Mouse (Mus musculus): ENCODE data around the gene Xpo5. TPM values are rescaled to one million over a fixed set of nuclear protein-coding genes. Genes with fewer than 3 reads are reported as not detected.
A peak's percentile ranks its signal among the peaks of the same experiment; 100 is the strongest.

The Xpo5 gene
- polyA plus RNA-seq, 1 experiment from 2014 or later = 43.4 TPM

DNA sequence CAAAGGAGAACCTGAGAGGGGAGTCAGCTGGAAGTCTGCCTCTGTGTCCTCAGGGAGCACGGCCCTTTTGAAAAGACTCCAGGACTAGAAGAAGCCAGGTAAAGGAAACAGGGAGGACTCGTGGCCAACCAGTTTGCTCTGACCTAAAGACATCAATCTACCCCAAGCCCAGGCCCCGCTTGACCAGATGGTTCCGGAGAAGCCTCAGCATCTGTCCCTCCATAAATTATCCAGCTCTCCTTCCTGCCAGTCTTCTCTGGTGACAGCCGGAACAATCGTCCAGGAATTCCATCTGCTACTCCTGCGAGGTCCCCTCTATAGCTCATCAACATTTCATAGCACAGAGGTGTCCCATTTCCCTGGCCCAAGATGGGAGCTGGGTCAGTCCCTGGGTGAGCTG is 82.1 kb downstream of the Xpo5 start:
- H3K9ac ChIP-seq = no peak overlapping the region
- no peaks in the 10 kb centered on the region for H3K9me3 ChIP-seq (ENCODE audit: control insufficient read depth, low read length)
- no peaks in the 10 kb centered on the region; the same call in 1 of the 2 replicates for H3K36me3 ChIP-seq (replicated peaks; ENCODE audit: control insufficient read depth, insufficient read depth)
- H3K4me3 ChIP-seq (replicated peaks; ENCODE audit: low read length) = no peak overlapping the region
- no peaks in the 10 kb centered on the region for H3K27me3 ChIP-seq (ENCODE audit: control insufficient read depth, insufficient read depth, low read length)
- DNase-seq (ENCODE audit: low spot score) (no peak), ATAC-seq (ENCODE audit: low FRiP score) (no peak)
- no peak overlapping the region for H3K4me2 ChIP-seq (replicated peaks)
- H3K4me1 ChIP-seq (replicated peaks; ENCODE audit: control insufficient read depth, insufficient read depth, low read length) = peaks cover 12% of the 10 kb centered on the region
- WGBS = 43% methylated on average over 7 of the region's 7 CpGs
- H3K27ac ChIP-seq = no peak overlapping the region

DNA sequence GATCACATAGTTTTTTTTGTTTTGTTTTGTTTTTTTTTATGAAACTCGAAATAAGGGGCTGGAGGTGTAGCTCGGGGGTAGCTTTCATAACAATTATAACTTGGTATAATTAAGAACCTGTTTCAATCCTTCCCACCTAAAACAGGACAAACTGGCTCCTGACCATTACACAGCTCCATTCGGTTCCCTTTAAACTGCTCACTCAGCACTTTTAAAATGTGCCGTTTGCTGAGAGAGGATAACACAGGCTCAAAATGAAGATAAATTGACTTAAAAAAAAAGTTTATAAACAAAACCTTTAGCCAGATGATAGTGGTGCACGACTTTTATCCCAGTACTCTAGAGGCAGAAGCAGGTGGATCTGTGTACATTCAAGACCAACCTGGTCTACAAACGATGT is 82.8 kb downstream of the Xpo5 start:
- no peaks in the 10 kb centered on the region for H3K9me3 ChIP-seq (ENCODE audit: control insufficient read depth, low read length)

GRCm38 (mm10) chr17:46287678-46288095 is 85.1 kb downstream of the Xpo5 start:
- H3K4me2 ChIP-seq (replicated peaks) = no peak overlapping the region
- DNase-seq (ENCODE audit: low spot score) = no peak
- 63% methylated on average over 11 of the region's 11 CpGs for WGBS
- ATAC-seq (ENCODE audit: low FRiP score) = no peak
- H3K27me3 ChIP-seq (ENCODE audit: control insufficient read depth, insufficient read depth, low read length) = no peaks in the 10 kb centered on the region
- no peaks in the 10 kb centered on the region for H3K9me3 ChIP-seq (ENCODE audit: control insufficient read depth, low read length)
- H3K9ac ChIP-seq = no peak overlapping the region
- H3K4me1 ChIP-seq (replicated peaks; ENCODE audit: control insufficient read depth, insufficient read depth, low read length) = no peaks in the 10 kb centered on the region
- no peak overlapping the region for H3K4me3 ChIP-seq (replicated peaks; ENCODE audit: low read length)
- peak overlapping the region; percentile 43; the same call in 1 of the 2 replicates for H3K27ac ChIP-seq
- H3K36me3 ChIP-seq (replicated peaks; ENCODE audit: control insufficient read depth, insufficient read depth) = no peaks in the 10 kb centered on the region

More for the DNA sequence above, 82.8 kb downstream of the Xpo5 start:
- H3K36me3 ChIP-seq (replicated peaks; ENCODE audit: control insufficient read depth, insufficient read depth) = no peaks in the 10 kb centered on the region
- no peaks in the 10 kb centered on the region for H3K27me3 ChIP-seq (ENCODE audit: control insufficient read depth, insufficient read depth, low read length)
- no peak overlapping the region for H3K27ac ChIP-seq
- 78% methylated on average over 6 of the region's 6 CpGs for WGBS
- ATAC-seq (ENCODE audit: low FRiP score) = no peak
- no peak overlapping the region for H3K4me2 ChIP-seq (replicated peaks)
- no peak overlapping the region for H3K4me3 ChIP-seq (replicated peaks; ENCODE audit: low read length)
- H3K9ac ChIP-seq = no peak overlapping the region
- H3K4me1 ChIP-seq (replicated peaks; ENCODE audit: control insufficient read depth, insufficient read depth, low read length) = peaks cover 12% of the 10 kb centered on the region
- no peak for DNase-seq (ENCODE audit: low spot score)

MicroRNAs encoded within 50 kb of the gene (microRNA counts, 519-probe panel; counts per million panel counts)
- microRNA mmu-miR-693-3p (not detected), microRNA mmu-miR-693-5p (not detected)

Small RNA genes within 50 kb of the gene (microRNA-seq; reads per million reads assigned to microRNA genes)
- gene Mir693 = not detected

Other genes starting within 250 kb of the Xpo5 start
- gene Vegfa, start 170.4 kb upstream of the Xpo5 start, polyA plus RNA-seq (2014; fragmentation: Nextera tagmentation; extraction: Ambion mirVana) = 4.1 and 6.5 TPM in 2 replicates
- 143 and 148 TPM in 2 replicates for gene Mrps18a, start 91.8 kb upstream of the Xpo5 start, polyA plus RNA-seq (2014; fragmentation: Nextera tagmentation; extraction: Ambion mirVana)
- gene Rsph9, start 58.6 kb upstream of the Xpo5 start, polyA plus RNA-seq (2014; fragmentation: Nextera tagmentation; extraction: Ambion mirVana) = 50.3 and 52.5 TPM in 2 replicates
- 19.6 and 21.9 TPM in 2 replicates for gene Mad2l1bp, start 49.2 kb upstream of the Xpo5 start, polyA plus RNA-seq (2014; fragmentation: Nextera tagmentation; extraction: Ambion mirVana)
- 25.7 and 29.9 TPM in 2 replicates for gene Gtpbp2, start 41.8 kb upstream of the Xpo5 start, polyA plus RNA-seq (2014; fragmentation: Nextera tagmentation; extraction: Ambion mirVana)
- 5.5 and 6.4 TPM in 2 replicates for gene Polh, start 137 bp upstream of the Xpo5 start, polyA plus RNA-seq (2014; fragmentation: Nextera tagmentation; extraction: Ambion mirVana)
- gene Polr1c, start 45.3 kb downstream of the Xpo5 start, polyA plus RNA-seq (2014; fragmentation: Nextera tagmentation; extraction: Ambion mirVana) = 75.4 and 80.1 TPM in 2 replicates
- gene Yipf3, start 45.3 kb downstream of the Xpo5 start, polyA plus RNA-seq (2014; fragmentation: Nextera tagmentation; extraction: Ambion mirVana) = 91.6 and 97.2 TPM in 2 replicates
- 15.1 and 18.1 TPM in 2 replicates for gene Lrrc73, start 50.7 kb downstream of the Xpo5 start, polyA plus RNA-seq (2014; fragmentation: Nextera tagmentation; extraction: Ambion mirVana)
- gene Tjap1, start 80.2 kb downstream of the Xpo5 start, polyA plus RNA-seq (2014; fragmentation: Nextera tagmentation; extraction: Ambion mirVana) = 22.3 and 25.8 TPM in 2 replicates
- gene Dlk2, start 94.6 kb downstream of the Xpo5 start, polyA plus RNA-seq (2014; fragmentation: Nextera tagmentation; extraction: Ambion mirVana) = 18.9 and 20.9 TPM in 2 replicates
- 8.2 and 9.3 TPM in 2 replicates for gene Abcc10, start 125.6 kb downstream of the Xpo5 start, polyA plus RNA-seq (2014; fragmentation: Nextera tagmentation; extraction: Ambion mirVana)
- 29.7 and 31.5 TPM in 2 replicates for gene Zfp318, start 180.9 kb downstream of the Xpo5 start, polyA plus RNA-seq (2014; fragmentation: Nextera tagmentation; extraction: Ambion mirVana)
- gene Crip3, start 226.1 kb downstream of the Xpo5 start, polyA plus RNA-seq (2014; fragmentation: Nextera tagmentation; extraction: Ambion mirVana) = 1.4 and 2.2 TPM in 2 replicates
- not detected in 2 replicates for gene Slc22a7, start 235.7 kb downstream of the Xpo5 start, polyA plus RNA-seq (2014; fragmentation: Nextera tagmentation; extraction: Ambion mirVana)